Mouse (Mus musculus): ENCODE data around the gene Chrna7. TPM values are rescaled to one million over a fixed set of nuclear protein-coding genes. Genes with fewer than 3 reads are reported as not detected.

Gene Chrna7
- total RNA-seq (2022), result under 1 TPM in 2 of 4 experiments, not detected in 2; 0.14 to 0.16 TPM

DNA sequence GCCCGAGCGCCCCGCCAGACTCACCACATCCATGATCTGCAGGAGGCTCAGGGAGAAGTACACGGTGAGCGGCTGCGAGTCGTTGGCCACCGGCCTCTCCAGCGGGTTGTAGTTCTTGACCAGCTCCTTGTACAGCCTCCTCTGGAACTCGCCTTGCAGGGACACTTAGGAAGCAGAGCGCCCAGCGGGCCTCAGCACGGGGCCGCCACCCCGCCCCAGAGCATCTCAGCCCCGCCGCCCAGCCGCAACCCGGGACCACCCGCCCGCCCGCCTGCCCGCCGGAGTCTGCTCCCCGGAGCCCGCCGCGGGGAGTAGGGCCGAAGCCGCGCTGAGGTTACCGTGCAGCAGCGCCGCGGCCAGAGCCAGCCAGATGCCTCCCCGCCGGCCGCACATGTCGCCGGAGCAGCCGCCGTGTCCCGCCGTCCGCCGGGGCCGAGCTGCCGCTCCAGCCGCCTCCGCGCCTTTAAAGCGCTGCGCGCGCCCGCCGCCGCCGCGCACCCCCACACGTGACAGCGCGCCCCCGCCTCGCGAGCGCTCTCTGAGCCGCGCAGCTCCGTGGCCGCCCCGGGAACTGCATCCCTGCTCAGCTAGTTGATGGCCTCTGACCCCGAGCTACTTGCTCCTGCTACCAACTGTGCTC is at the start of gene Chrna7:
Gene Chrna7, minus strand, starts transcription at position 486 of the 640 bp plus-strand sequence.
- DNase-seq (ENCODE audit: low spot score), result peak; percentile 28

DNA sequence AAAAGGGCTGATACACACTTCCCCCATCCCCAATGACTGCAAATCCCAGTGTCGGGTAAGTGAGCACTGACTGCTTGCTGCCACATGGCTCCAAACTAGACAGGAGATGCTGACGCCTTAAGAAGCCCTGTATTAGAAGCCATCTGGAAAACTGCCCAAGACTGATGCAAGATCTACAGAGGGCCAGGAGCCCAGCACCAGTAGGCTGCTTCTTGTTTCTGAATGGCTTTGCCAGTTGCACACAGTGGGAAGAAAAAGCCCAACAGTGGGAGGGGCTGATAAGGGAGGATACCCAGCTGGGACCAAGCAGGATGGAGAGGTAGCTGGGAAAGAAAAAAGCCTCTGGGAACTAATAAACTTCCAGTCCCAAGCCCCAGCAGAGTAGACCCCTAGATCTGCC is 37.0 kb upstream of the Chrna7 start:
- no peak for DNase-seq (ENCODE audit: low spot score)

DNA sequence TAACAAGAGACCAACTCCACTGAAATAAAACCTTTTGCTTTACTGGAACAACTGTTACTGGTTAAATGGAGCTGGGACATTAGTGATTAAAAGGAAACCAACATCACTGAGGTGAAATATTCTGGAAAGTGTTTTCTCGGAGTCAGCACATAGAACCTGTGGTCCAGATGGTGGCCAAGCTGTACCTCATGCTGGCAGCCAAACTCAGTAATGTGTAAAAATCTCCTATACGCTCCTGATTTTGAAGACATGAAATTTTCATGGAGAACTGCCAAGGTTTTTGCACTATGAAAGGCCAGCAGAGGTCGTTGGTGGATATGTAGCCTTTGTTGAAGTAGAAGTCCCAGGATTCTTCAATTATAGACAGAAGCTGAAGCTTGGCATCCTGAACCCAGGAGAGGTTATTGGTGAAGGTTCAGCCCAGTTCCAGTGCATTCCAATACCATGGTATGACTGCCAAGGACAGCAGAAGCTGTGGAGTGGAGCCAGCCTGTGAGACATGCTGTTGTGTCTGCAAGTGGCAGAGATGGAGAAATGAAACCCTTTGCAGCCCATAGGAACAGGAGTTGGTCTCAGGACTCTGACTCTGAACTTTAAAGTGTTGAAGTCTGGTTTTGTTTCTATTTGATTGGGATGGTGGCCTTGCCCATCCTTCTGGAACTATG is 25.6 kb upstream of the Chrna7 start:
- no peak for DNase-seq (ENCODE audit: low spot score)

DNA sequence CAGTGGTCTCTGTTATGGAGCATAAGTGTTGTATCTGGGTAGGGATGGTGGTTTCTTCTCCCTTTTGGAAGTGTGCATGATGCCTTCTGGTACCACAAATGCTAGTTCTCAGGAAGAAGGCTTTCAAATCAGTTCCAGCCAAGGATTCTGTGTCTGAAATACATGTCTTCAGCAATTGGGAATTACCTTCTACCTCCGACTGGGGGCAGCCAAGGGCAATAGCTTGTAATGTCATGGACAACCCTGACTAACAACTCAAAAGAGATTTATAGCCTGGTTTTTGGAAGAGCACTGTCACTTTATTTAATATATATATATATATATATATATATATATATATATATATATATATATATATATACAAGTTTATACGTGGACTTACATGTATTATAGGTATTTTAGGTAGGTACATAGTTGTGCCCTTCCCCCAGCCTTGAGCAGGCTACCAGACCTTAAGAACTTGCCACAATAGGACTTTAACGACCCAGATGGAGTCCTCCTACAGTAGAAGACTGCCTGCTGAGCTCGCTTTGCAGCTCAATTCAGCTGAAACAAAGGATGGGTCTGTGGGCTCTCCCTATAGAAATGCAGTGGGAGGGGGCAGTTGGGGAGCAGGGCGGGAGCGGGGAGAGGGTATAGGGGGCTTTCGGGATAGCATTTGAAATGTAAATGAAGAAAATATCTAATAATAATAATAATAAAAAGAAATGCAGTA is 12.9 kb upstream of the Chrna7 start:
- DNase-seq (ENCODE audit: low spot score), result no peak

DNA sequence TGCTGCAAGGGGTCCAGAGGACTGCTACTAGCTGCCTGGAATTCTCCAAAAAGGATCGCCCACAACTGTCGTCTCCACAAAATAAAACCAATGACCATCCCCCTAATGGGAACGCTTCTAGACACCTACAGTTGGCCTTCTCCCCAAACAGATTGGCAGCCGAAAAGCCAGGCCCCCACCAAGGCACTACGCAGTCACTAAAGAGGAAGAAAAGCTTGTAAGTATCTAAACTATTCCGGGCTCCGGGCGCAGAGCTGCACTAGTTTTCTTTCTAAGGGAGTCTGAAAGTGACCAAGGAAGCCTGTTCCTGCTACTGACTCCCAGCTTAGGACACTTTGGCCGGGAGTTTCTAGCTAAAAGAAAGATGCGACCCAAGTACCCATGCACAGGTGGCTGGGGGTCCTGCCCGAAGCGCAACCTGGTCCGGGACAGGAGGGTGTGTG is 707 bp downstream of the Chrna7 start:
- DNase-seq (ENCODE audit: low spot score), result no peak

DNA sequence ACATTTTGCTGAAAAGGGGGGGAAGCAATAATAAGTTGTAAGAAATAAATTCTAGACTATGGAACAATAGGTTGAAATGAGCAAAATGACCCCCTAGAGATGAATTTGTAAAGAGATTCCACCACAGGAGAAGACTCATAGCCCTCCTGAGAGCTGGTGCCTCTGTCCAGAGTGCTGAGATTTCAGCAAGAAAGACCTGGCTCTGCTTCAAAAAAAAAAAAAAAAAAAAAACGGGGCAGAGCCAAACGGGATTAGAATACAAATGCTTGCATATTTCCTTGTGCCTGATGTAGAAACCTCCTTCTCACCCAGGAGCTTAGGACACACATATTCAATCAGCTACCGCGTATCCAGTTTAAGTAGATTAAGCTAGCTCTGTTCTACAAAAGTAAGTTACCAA is 2.9 kb downstream of the Chrna7 start:
- DNase-seq (ENCODE audit: low spot score), result no peak

DNA sequence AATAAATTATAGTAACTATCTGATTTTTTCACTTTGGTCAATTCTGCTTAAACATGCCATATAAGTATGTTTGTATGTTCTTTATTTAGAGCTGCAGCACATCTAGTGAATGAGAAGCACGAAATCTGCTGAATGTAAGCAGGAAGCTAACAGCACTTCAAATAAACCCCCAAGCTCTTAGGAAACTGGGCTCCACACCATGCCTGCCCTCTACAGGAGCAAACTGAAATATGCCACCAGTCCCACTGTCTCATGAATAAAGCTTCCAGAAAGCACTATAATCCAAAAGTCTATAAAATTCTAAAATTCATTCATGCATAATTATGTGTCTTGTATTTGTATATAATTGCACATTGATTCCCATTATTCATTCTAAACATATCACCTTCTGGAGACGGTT is 5.2 kb downstream of the Chrna7 start:
- no peak for DNase-seq (ENCODE audit: low spot score)

DNA sequence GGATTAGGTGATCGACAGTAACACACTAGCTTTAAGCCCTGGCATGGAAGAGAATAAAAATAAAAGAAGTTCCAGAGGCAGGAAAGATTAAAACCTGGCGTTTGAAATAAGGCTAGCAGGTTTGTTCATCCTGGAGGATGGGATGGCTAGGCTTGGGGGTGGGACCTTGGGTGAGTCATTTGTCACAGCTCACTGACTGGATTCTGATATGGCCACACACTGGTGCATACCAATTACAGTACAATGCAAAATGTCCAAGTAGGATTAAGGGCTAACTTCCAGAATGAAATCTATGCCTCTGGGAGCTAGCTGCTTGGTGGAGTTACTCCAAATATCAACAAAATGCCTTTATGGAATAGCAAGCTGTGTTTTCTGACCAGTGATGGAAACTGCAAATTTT is 16.8 kb downstream of the Chrna7 start:
- no peak for DNase-seq (ENCODE audit: low spot score)

DNA sequence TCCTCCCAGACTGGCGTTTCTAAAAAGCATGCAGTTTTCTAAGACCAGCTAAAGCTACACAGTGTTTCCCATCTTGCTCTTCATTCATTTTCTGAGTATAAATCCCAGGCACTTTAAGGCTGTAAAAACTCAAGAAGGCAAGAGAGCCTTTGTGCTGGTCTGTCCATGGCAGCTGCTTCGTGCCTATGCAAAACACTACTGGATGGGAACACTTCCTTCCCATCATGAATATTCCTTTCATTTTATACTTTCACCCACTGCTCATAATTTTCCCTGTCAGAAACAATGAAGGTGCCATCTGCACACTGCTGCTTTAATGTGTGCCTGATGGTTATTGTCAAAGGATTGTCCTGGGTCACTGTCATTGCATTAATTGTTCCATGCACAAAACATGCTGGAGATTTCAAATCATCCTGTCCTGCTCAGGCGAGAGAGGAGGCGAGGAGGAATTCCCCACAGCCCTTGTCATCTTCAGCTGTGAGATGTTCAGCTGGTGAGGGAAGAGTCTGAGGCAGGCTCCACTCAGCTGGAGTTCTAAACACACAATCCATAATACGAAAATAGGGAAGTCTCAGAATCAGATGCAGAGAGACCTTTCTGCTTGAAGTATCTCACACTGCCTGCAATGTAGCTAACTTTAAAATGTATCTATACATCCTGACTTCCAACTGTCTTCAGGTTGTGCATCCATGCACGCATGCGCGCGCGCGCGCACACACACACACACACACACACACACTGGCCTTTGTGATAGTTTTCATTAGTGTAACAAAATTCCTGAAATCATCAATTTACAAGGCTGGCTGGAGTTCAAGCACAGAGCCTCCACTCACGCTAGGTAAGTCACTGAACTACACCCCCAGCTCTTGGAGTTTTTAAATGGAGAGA is 22.5 kb downstream of the Chrna7 start:
- DNase-seq (ENCODE audit: low spot score), result no peak

DNA sequence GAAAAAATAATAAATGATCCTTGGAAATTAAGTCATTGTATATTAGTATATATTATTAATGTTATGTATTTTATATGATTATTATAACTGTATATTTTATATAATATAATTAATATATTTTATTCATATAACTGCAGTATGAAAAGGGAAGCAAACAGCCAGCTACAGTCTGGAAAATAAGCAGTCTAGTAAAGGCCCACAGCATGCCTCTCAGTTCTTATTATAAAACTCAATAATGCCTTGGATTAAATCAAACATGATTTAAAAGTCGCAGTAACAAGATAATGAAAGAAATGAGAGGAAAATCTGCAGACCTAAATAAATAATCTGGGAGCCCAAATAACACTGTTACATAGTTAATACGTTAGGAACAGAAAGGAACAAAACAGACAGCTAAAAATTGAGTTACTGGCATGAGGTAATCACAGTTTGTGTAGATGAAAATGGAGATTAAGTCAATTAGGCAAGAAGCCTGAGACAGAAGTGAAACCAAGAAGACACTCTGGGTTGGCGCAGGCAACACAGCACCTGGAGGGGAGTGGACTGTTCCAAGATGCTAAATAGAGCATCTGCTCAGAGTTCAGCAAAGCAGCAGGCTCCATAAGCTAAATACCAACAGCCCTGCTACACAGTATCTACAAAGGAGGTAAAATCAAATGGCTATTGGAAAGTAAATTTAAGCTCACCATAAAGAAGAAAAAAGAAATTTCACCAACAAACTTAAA is 42.1 kb downstream of the Chrna7 start:
- no peak for DNase-seq (ENCODE audit: low spot score)

DNA sequence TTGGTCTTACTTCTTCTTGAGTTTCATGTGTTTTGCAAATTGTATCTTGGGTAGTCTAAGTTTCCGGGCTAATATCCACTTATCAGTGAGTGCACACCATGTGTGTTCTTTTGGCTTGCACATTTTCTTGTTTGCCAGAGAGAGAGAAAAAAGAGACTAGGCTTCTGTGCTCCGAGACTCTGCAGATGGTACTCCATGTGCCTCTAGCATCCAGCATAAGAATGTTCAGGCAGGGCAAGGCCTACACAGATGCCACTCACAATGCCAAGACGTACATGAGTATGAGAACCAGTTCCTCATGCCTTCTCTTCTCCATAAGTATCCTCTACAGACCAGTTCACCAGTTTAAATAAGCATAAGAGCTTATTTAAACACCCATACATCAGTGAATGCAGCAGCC is 47.8 kb downstream of the Chrna7 start:
- no peak for DNase-seq (ENCODE audit: low spot score)

DNA sequence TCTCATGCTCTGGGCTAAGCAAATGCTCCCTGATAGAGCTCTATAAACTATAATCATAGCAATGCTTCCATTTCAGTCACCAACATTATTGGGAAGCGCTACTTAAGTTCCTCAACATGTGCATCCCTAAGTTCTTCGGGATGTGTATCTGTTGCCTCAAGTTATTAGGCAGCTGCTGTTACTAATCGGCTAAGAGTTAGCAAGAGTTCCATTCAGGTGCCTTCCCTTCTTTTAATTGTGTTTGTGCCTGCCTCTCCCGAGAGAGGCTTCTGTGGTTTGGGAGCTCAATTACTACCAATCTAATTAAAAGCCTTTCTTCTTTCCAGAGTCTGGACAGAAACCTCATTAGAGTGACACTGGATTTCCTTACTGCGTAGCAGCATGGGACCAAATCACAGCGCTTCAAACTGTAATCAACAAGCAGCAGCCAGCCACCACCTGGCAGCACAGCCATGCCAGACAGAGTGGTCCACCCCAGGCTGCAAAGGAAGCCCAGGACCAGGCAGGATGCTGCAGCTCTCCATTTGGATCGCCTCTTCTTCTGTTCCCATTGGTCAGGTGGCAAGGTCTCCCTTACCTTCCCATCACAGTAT is 50.0 kb downstream of the Chrna7 start:
- DNase-seq (ENCODE audit: low spot score), result no peak

DNA sequence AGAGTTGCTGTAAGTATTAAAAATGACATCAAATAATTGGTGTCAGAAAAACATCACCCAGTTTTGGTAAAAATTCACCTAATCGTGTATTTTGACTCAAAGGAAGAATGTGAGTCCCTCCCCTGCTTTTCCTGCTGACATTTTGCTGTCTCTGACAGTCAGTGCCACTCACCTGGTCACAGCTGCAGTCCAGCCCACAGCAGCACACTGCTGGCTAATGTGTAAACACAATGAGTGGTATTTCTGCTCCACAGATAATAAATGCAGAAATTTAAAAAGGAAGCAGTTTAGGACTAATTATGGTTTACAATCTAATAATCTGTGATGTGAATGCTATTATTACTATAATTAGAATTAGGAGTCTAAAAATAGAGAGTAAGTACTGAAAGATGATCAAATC is 59.1 kb downstream of the Chrna7 start:
- no peak for DNase-seq (ENCODE audit: low spot score)

DNA sequence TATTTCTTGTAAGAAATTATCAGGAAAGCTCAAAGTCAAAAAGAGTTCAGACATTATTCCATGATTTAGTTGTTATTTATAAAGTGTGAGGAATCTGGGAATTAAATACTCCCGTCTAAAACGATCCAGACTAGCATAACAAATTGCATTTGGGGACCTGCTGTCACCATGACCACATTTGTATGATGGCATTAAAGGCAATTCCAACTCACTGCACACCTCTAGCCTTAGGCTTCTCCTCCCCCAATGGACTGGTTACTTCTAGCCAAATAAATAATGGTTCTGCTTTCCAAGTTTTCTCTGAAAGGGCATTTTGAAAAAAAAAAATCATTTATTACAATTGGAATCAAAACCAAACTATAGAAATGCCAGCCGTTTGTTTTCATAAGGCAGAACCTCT is 63.6 kb downstream of the Chrna7 start:
- DNase-seq (ENCODE audit: low spot score), result no peak

DNA sequence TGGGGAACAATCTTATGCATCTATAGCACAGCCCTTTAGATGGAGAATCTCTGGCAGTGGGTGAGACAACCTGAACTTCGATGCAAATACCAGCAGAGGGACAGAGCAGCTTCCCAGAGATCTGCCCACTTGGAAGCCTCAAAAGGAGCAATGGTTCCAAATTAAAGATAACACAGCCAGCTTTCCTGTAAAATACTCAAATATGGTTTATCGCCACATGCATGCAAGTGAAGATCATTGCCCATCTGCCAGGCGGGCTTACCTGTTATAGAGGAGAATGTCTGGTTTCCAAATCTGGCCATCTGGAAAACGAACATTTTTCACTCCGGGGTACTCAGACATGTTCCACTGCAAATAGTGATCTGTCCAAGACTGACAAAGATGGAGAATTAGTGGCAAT is 64.0 kb downstream of the Chrna7 start:
- DNase-seq (ENCODE audit: low spot score), result no peak

DNA sequence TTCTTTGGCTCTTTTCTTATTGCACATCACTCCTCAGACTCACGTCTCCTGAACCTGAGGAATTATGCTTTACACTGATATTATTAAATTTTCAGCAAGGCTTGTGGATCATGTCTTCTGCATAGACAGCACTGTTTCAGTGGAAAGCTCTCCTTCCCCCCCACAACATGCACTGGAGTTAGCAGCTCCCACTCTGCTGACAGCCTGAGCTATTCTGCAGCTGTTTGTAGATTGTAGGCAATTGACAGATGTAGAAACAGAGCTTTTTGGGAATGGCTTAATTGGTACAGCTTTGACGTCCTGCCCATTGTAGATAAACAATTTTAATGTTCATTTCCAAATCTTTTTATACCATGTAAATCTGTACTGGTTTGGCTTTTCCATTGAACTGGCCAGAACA is 89.8 kb downstream of the Chrna7 start:
- DNase-seq (ENCODE audit: low spot score), result no peak

DNA sequence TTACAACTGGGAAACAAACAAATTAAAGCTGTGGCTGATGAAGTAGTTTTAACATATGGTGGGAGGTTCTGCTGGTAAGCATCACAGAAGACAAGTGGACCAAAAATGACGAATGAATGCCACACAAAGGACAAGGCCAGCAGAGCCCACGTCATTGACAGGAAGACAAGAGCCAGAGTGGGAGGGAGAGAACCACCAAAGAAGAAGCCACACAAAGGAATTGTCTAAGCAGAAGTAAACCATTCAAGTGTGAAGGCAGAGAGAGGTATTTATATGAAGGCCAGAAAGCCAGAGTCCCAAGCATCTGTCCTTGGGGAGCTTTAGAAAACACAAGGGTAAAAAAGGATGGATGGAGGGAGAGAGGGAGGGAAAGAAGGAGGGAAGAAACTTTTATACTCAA is 98.7 kb downstream of the Chrna7 start:
- no peak for DNase-seq (ENCODE audit: low spot score)

DNA sequence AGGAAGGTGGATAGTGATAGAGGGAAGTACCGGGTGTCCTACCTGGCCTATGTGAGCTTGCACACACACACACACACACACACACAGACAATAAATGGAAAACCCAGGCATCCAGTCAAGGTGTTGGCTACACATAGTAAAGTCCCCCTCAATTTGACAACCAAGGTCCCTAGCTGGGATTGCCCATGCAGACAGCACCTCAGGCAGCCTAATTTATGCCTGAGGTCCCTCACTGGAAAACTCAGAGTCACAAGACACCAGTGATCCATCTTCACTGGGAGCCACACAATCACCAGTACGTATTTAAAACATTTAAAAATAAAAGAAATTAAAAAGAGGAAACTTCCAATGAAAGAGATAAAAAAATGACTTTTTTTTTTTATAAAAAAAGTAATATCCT is 99.1 kb downstream of the Chrna7 start:
- no peak for DNase-seq (ENCODE audit: low spot score)

DNA sequence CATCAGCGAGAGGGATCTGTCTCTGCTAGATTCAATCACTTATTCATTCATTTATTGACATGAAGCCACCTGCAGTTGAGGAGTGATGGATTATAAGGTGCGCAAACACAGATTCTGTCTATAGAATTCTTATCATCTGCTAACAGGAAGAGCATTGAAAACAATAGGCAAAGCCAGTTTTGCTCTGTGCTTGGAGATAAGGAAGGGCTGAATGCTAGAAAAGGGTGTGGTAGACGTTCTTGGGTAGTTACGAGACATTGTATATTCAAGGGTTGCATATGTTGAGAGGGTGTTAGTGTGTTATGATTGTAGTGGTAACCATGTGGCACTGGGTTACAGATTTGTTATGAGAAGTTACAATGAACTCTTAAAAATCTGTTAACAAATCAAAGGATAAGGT is 103.0 kb downstream of the Chrna7 start:
- DNase-seq (ENCODE audit: low spot score), result no peak

DNA sequence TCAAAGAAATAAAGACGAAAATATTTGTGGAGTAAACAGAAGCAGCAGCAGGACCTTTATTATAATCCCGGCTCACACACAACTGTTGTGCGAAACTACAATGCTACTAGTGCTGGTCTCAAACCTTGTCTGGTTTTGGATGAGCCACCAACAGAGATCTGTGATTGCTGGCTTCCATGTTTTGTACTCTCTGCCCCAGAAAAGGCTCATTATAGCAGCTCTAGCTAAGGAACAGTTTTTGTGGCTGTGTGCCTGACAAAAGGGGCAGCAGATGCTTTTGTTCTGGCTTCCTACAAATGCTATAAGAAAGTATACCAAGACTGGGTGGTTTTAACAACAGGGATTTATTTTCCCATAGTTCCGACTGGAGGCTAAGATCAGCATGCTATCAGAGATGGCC is 126.4 kb downstream of the Chrna7 start:
- DNase-seq (ENCODE audit: low spot score), result no peak
